Mouse (Mus musculus) heart, embryonic 10.5 days (tissue): ENCODE measurements around the gene Ldhal6b. TPM values are rescaled to one million over a fixed set of nuclear protein-coding genes. Genes with fewer than 3 reads are reported as not detected.

Source experiments
- DNase-seq: peaks from one replicate; pipeline ENCODE4 v3.0.0-alpha.2; 2017; ENCODE audit warnings: low spot score
- H3K27ac ChIP-seq: fragments of 300-500 bp; sonication (generic); 2 replicates; pipeline ENCODE4 v1.5.1; 2016; ENCODE audit warnings: mild to moderate bottlenecking
- H3K27me3 ChIP-seq: fragments of 300-500 bp; sonication (generic); 2 replicates; pipeline ENCODE4 v1.6.1; 2016; ENCODE audit warnings: mild to moderate bottlenecking; ENCODE audit not compliant: poor library complexity, insufficient read depth, severe bottlenecking
- H3K36me3 ChIP-seq: fragments of 300-500 bp; sonication (generic); 2 replicates; pipeline ENCODE4 v1.6.1; 2016; ENCODE audit warnings: mild to moderate bottlenecking, moderate library complexity
- H3K4me1 ChIP-seq: fragments of 300-500 bp; sonication (generic); 2 replicates; pipeline ENCODE4 v1.6.1; 2016; ENCODE audit warnings: mild to moderate bottlenecking
- H3K4me3 ChIP-seq: fragments of 300-500 bp; sonication (generic); 2 replicates; pipeline ENCODE4 v1.5.1; 2016; ENCODE audit warnings: mild to moderate bottlenecking, moderate library complexity
- H3K9me3 ChIP-seq: fragments of 300-500 bp; sonication (generic); 2 replicates; pipeline ENCODE4 v1.6.1; 2016; ENCODE audit warnings: mild to moderate bottlenecking, moderate library complexity
- WGBS: fragments of 180-500 bp; shearing (Covaris S2); methylation state at CpG from one replicate; pipeline ENCODE4 v1.1.7; 2016; 5-methylcytosine and 5-hydroxymethylcytosine counted together
- microRNA-seq: library from miRNA; unstranded; fragments of <30 nt; microRNA quantifications from one replicate; pipeline ENCODE4, GENCODE M21; 2017
- polyA plus RNA-seq: library from polyadenylated mRNA; unstranded; fragments of >200 nt; fragmentation: Nextera tagmentation; extraction: Ambion mirVana; gene quantifications from 2 replicates; pipeline ENCODE4 v1.2.1, GENCODE M21; 2016

Gene Ldhal6b
- polyA plus RNA-seq, 1 experiment from 2014 or later = not detected

DNA sequence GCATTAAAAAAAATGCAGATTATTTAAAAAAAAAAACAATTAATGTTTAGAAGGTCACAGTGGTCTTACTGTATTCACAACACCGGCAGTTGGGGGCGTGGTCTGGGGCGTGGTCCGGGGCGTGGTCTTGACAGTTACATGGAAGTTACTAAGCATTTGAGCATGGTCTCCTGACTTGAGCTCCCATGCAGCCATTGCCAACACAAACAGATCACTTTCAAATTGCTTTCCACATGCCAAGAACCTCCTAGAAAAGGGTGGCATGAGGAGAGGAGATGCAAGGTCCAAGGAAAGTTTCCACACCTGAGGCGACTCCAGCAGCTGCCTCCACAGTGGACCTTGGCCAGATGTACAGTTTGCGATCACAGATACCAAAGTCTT lies 40.6 kb downstream of the Ldhal6b start:
- WGBS = 30% methylated on average over 7 of the region's 7 CpGs
- no peaks in the 10 kb centered on the region for H3K9me3 ChIP-seq
- peaks cover 5% of the 10 kb centered on the region; the same call in 1 of the 2 replicates for H3K27me3 ChIP-seq
- no peak overlapping the region for H3K27ac ChIP-seq
- H3K4me1 ChIP-seq = peaks cover 2% of the 10 kb centered on the region; the same call in 1 of the 2 replicates
- H3K4me3 ChIP-seq = no peak overlapping the region
- no peaks in the 10 kb centered on the region for H3K36me3 ChIP-seq
- DNase-seq = no peak

DNA sequence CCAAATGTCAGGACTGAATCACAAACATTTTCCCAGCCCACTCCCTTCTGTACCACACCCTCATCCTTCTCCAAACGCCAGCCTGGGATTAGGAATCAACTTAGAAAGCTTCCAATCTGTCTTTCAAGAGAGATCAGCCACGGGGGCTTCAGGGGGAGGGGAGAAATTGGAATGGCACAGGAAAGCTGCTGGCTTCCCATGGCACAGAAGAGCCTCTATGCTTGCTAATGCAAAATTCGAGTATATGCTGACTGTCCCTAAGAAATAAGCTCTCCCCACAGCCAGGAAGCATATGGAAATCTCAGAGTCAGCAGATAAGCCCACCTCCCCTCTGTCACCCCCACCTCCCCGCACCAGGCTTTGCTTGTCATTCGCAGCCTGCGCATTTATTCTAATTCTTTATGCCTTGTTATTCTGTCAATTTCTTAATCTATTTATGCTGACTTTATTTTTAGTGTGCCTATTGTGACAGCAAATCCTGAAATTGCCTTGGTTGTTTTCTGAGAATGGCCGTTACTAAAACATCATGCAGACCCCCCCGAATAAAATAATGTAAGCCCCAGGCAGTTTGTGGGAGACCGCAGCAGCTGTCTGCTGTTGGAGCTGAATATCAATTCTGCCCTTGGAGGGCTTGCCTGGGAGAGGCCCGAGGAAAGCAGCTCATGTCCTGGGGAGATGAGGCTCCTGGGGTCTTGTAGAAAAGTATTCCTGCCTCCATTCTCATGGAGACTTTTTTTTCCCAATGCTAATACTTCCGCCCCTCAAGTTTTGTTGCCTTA lies 41.2 kb downstream of the Ldhal6b start:
- no peak for DNase-seq
- H3K27me3 ChIP-seq = peaks cover 5% of the 10 kb centered on the region; the same call in 1 of the 2 replicates
- H3K36me3 ChIP-seq = no peaks in the 10 kb centered on the region
- no peak overlapping the region for H3K27ac ChIP-seq
- H3K4me1 ChIP-seq = no peaks in the 10 kb centered on the region; the same call in 1 of the 2 replicates
- H3K9me3 ChIP-seq = no peaks in the 10 kb centered on the region
- no peak overlapping the region for H3K4me3 ChIP-seq
- WGBS = 32% methylated on average over 11 of the region's 11 CpGs

DNA sequence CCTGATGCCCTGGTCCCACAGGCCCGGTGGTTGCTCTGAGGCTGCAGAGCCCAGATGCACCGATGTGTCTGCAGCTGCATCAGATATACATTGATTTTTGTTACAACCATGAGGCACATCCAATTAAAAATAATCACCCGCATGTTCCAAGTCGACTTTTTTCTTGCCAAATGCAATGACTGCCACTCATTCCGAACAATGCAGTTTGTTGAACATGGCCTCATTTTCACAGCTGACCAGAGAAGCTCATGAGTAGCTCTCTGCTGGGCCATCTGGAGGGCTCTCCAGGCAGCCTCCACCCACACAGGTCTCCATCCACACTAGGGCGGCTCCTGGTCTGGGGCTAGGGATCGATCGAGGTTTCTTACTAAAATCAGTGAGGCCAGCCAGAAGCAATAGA lies 45.6 kb downstream of the Ldhal6b start:
- peaks cover 11% of the 10 kb centered on the region for H3K4me1 ChIP-seq
- H3K27ac ChIP-seq = no peak overlapping the region
- no peak overlapping the region for H3K4me3 ChIP-seq
- DNase-seq = no peak
- peaks cover 3% of the 10 kb centered on the region; the same call in 1 of the 2 replicates for H3K9me3 ChIP-seq
- 84% methylated on average over 8 of the region's 8 CpGs for WGBS
- H3K27me3 ChIP-seq = peaks cover 5% of the 10 kb centered on the region; the same call in 1 of the 2 replicates
- H3K36me3 ChIP-seq = no peaks in the 10 kb centered on the region

DNA sequence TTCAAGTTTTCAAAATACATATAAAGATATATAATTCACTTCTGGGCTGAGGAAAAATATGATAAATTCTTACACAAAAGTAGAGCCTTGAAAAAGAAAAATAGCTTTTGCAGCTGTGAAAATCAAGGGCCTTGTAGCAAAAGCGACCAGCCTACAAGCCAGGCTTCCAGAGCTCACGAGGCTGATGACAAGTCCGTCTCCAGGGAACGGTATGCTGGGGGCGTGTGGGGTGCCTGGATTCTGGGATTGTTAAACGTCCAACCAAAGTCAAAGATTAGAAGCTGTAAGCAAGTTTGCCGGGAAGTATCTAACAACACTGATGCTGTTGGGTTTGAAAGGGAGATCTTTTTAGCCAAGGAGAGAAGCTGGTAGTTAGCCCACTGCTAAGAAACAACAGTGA lies 47.0 kb downstream of the Ldhal6b start:
- peaks cover 3% of the 10 kb centered on the region; the same call in 1 of the 2 replicates for H3K9me3 ChIP-seq
- no peaks in the 10 kb centered on the region for H3K27me3 ChIP-seq
- DNase-seq = no peak
- WGBS = 46% methylated on average over 7 of the region's 7 CpGs
- H3K27ac ChIP-seq = no peak overlapping the region
- no peak overlapping the region for H3K4me3 ChIP-seq
- H3K36me3 ChIP-seq = no peaks in the 10 kb centered on the region
- peaks cover 11% of the 10 kb centered on the region for H3K4me1 ChIP-seq

DNA sequence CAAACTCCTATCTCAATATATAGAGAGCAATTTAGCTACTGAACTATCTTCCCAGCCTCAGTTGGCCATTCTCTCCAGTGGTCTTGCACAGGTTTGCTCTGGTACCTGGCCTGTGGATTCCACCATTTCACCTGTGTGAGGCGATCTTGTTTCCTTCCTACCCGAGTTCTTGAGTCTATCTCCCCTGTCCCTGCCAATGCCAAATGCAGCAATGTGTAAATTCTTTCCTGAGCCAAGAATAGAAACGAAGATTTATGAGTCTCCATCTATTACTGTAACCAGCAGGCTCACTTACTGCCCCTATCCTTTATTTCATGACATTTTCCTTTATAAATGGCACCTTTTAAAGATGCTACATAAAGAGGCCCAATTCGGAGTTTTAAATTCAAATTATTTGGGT lies 47.5 kb downstream of the Ldhal6b start:
- Histone ChIP-seq H3K27ac (no peak overlapping the region), H3K9me3 (peaks cover 3% of the 10 kb centered on the region; the same call in 1 of the 2 replicates), H3K27me3 (no peaks in the 10 kb centered on the region), H3K36me3 (no peaks in the 10 kb centered on the region), H3K4me3 (no peak overlapping the region), H3K4me1 (peaks cover 11% of the 10 kb centered on the region)
- DNase-seq = no peak
- WGBS = 54% methylated on average over 4 of the region's 4 CpGs

Small RNA genes lying within 50 kb of the gene (microRNA-seq; reads per million reads assigned to microRNA genes)
- not detected for gene Gm22475

Other genes starting within 250 kb of the Ldhal6b start
- 89.6 and 117 TPM in 2 replicates for gene Tmem242, start 21.5 kb upstream of the Ldhal6b start, polyA plus RNA-seq
- 1.2 and 1.6 TPM in 2 replicates for gene Zdhhc14, start 73.8 kb upstream of the Ldhal6b start, polyA plus RNA-seq